In the genomic region with DNA sequence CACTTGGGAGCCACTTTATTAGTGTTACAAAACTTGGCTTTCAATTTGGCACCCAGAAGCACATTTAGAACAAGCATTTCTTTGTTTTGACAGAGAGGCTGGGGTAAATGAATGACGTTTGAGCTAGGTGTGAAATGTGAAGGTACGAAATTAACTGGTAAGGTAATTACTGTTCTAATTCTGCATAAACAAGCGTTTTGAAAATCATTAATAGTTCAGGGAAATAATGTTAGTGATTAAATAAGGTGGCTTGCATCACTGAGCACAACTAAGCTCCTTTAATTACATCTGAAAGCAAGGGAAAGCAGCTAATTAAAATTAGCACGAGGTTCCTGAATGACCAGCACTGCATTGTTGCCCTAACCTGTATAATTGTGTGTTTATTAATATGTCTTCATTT, we compare ENCODE assay signal across 23 mouse cellular contexts.
DNase-seq lines count a peak whose midpoint lies in the region; ATAC-seq lines count a peak whose summit lies in the region.
"Had no signal": no experiment of that assay in that cellular context is flagged by ENCODE, and none has a peak within 500 bp of the region (broad histone marks: within the 10 kb centered on the region; RNA-seq: fewer than 3 reads in every experiment).

No protein-coding gene starts in this region.

- no peaks in the 10 kb centered on the region for H3K27me3 ChIP-seq in limb, embryonic 13.5 days
- no peaks in the 10 kb centered on the region for H3K27me3 ChIP-seq in limb, embryonic 10.5 days (ENCODE audit: low read depth, poor library complexity, severe bottlenecking)
- H3K27me3 ChIP-seq in forebrain, embryonic 14.5 days (replicated peaks; ENCODE audit: control insufficient read depth, insufficient read depth, low read length): 0 out of 2 replicates have a peak, but pooled peaks cover 2% of the 10 kb centered on the region
- H3K27me3 ChIP-seq in neural tube, embryonic 15.5 days (replicated peaks): no peaks in the 10 kb centered on the region
- H3K27me3 ChIP-seq: limb, embryonic 15.5 days; liver, embryonic 13.5 days; midbrain, embryonic 15.5 days; neural tube, embryonic 12.5 days had no signal

- no peak overlapping the region for H3K27ac ChIP-seq in limb, embryonic 13.5 days
- H3K27ac ChIP-seq in limb, embryonic 10.5 days: no peak overlapping the region
- no peak overlapping the region for H3K27ac ChIP-seq in forebrain, embryonic 14.5 days (ENCODE audit: low read depth, low read length)
- no peak overlapping the region for H3K27ac ChIP-seq in neural tube, embryonic 15.5 days (replicated peaks)
- H3K27ac ChIP-seq: limb, embryonic 15.5 days; liver, embryonic 13.5 days; midbrain, embryonic 10.5 days; midbrain, embryonic 15.5 days; neural tube, embryonic 12.5 days had no signal

- no peaks in the 10 kb centered on the region for H3K9me3 ChIP-seq in limb, embryonic 13.5 days
- no peaks in the 10 kb centered on the region for H3K9me3 ChIP-seq in limb, embryonic 10.5 days (replicated peaks)
- no peaks in the 10 kb centered on the region for H3K9me3 ChIP-seq in forebrain, embryonic 14.5 days (replicated peaks; ENCODE audit: control insufficient read depth, low read length)
- no peaks in the 10 kb centered on the region for H3K9me3 ChIP-seq in neural tube, embryonic 15.5 days (replicated peaks)
- H3K9me3 ChIP-seq: limb, embryonic 15.5 days; liver, embryonic 13.5 days; midbrain, embryonic 10.5 days; midbrain, embryonic 15.5 days; neural tube, embryonic 12.5 days had no signal

- H3K36me3 ChIP-seq in limb, embryonic 13.5 days: no peaks in the 10 kb centered on the region
- H3K36me3 ChIP-seq in limb, embryonic 10.5 days: no peaks in the 10 kb centered on the region
- H3K36me3 ChIP-seq in forebrain, embryonic 14.5 days (ENCODE audit: control insufficient read depth, insufficient read depth, low read length): no peaks in the 10 kb centered on the region
- H3K36me3 ChIP-seq in neural tube, embryonic 15.5 days: no peaks in the 10 kb centered on the region
- H3K36me3 ChIP-seq: limb, embryonic 15.5 days; liver, embryonic 13.5 days; midbrain, embryonic 10.5 days; midbrain, embryonic 15.5 days; neural tube, embryonic 12.5 days had no signal

- no peak overlapping the region for H3K9ac ChIP-seq in limb, embryonic 13.5 days
- no peak overlapping the region for H3K9ac ChIP-seq in forebrain, embryonic 14.5 days (ENCODE audit: low read length)
- no peak overlapping the region for H3K9ac ChIP-seq in neural tube, embryonic 15.5 days (replicated peaks)
- H3K9ac ChIP-seq: limb, embryonic 15.5 days; liver, embryonic 13.5 days; midbrain, embryonic 15.5 days; neural tube, embryonic 12.5 days had no signal

- no peaks in the 10 kb centered on the region for H3K4me1 ChIP-seq in limb, embryonic 13.5 days
- H3K4me1 ChIP-seq in limb, embryonic 10.5 days: 0 out of 2 replicates have a peak, but pooled peaks cover 4% of the 10 kb centered on the region
- no peaks in the 10 kb centered on the region for H3K4me1 ChIP-seq in forebrain, embryonic 14.5 days (ENCODE audit: control insufficient read depth, insufficient read depth, low read length)
- no peaks in the 10 kb centered on the region for H3K4me1 ChIP-seq in neural tube, embryonic 15.5 days
- H3K4me1 ChIP-seq: limb, embryonic 15.5 days; liver, embryonic 13.5 days; midbrain, embryonic 10.5 days; midbrain, embryonic 15.5 days; neural tube, embryonic 12.5 days had no signal

- H3K4me3 ChIP-seq in limb, embryonic 13.5 days: no peak overlapping the region
- no peak overlapping the region for H3K4me3 ChIP-seq in limb, embryonic 10.5 days
- H3K4me3 ChIP-seq in forebrain, embryonic 14.5 days (ENCODE audit: low read depth, low read length): no peak overlapping the region
- H3K4me3 ChIP-seq in neural tube, embryonic 15.5 days (replicated peaks): no peak overlapping the region
- H3K4me3 ChIP-seq: erythroblast, embryonic 14.5 days; limb, embryonic 15.5 days; liver, embryonic 13.5 days; midbrain, embryonic 10.5 days; midbrain, embryonic 15.5 days; neural tube, embryonic 12.5 days had no signal

- no peak overlapping the region for H3K4me2 ChIP-seq in limb, embryonic 13.5 days (replicated peaks)
- H3K4me2 ChIP-seq in forebrain, embryonic 14.5 days (ENCODE audit: low read length): no peak overlapping the region
- no peak overlapping the region for H3K4me2 ChIP-seq in neural tube, embryonic 15.5 days
- H3K4me2 ChIP-seq: limb, embryonic 15.5 days; liver, embryonic 13.5 days; midbrain, embryonic 15.5 days; neural tube, embryonic 12.5 days had no signal

- peak; percentile 59 for DNase-seq in kidney, adult 9 months
- no peak for DNase-seq in kidney, postnatal 25 days
- no peak for DNase-seq in limb, embryonic 10.5 days (ENCODE audit: low spot score)
- peak; percentile 52 for DNase-seq in forebrain, embryonic 14.5 days (ENCODE audit: low spot score)
- DNase-seq in frontal cortex, postnatal 25 days (ENCODE audit: low spot score in 2 of 2): no peak
- DNase-seq: adrenal gland, postnatal 36 days; cerebellum, adult 2 months; cerebellum, postnatal 14 days; gastrocnemius, postnatal 10 days; liver, embryonic 13.5 days; lung, adult 18-20 months; lung, postnatal 10 days; thymus, adult 2 months; thymus, postnatal 36 days had no signal

- ATAC-seq in limb, embryonic 13.5 days (ENCODE audit: low FRiP score, low read depth): 0 out of 2 replicates have a peak, but pooled peaks have one; percentile 32
- peak; percentile 68 for ATAC-seq in forebrain, embryonic 14.5 days
- ATAC-seq in neural tube, embryonic 15.5 days (ENCODE audit: low FRiP score): peak; percentile 55; the same call in 1 of the 2 replicates
- ATAC-seq: CD4-positive, CD25-positive, alpha-beta regulatory T cell, adult 4 months; hindbrain, embryonic 16.5 days; midbrain, embryonic 15.5 days had no signal

- WGBS in limb, embryonic 13.5 days: 37% methylated on average over 4 of the region's 4 CpGs
- 72% methylated on average over 4 of the region's 4 CpGs for WGBS in limb, embryonic 10.5 days
- WGBS in forebrain, embryonic 14.5 days: 10% methylated on average over 4 of the region's 4 CpGs
- 47% methylated on average over 4 of the region's 4 CpGs for WGBS in neural tube, embryonic 15.5 days

Comparison
In these comparisons a context has a peak if more than half of its experiments do, and no peak if none do; other contexts are left out.
1. DNase-seq: peak in kidney, adult 9 months (single experiment) and forebrain, embryonic 14.5 days (single experiment); none in kidney, postnatal 25 days (0 of 2), limb, embryonic 10.5 days (single experiment) and frontal cortex, postnatal 25 days (0 of 2).
2. Peak in every context shown above with its lines, with median percentiles within 50 percentile points of each other: ATAC-seq.